Mouse (Mus musculus): ENCODE results near the gene Akr1c12. TPM values are rescaled to one million over a fixed set of nuclear protein-coding genes. Genes with fewer than 3 reads are reported as not detected.

Gene Akr1c12
- polyA plus RNA-seq (2014; fragmentation: Illumina TruSeq; extraction: RNeasy Lipid Tissue Mini Kit (QIAGEN cat#74804); ENCODE audit: insufficient read depth, low read depth, low replicate concordance), result 1.1 TPM

GRCm38 (mm10) chr13:4279284-4279683 is at the start of gene Akr1c12:
Gene Akr1c12, minus strand, starts transcription at chr13:4279433.

GRCm38 (mm10) chr13:4228441-4228840 is 50.8 kb downstream of the Akr1c12 start, which contains the start of gene Akr1c19:
Gene Akr1c19, plus strand, starts transcription at chr13:4228700.

Other genes starting within 250 kb of the Akr1c12 start
- gene Akr1c14, start 230.4 kb downstream of the Akr1c12 start, polyA plus RNA-seq (2014; fragmentation: Illumina TruSeq; extraction: RNeasy Lipid Tissue Mini Kit (QIAGEN cat#74804); ENCODE audit: insufficient read depth, low read depth, low replicate concordance), result 52.3 TPM
- 0.46 TPM for gene Akr1c18, start 128.8 kb downstream of the Akr1c12 start, polyA plus RNA-seq (2014; fragmentation: Illumina TruSeq; extraction: RNeasy Lipid Tissue Mini Kit (QIAGEN cat#74804); ENCODE audit: insufficient read depth, low read depth, low replicate concordance)
- gene Akr1c13, start 88.3 kb downstream of the Akr1c12 start, polyA plus RNA-seq (2014; fragmentation: Illumina TruSeq; extraction: RNeasy Lipid Tissue Mini Kit (QIAGEN cat#74804); ENCODE audit: insufficient read depth, low read depth, low replicate concordance), result 12.5 TPM
- 3.6 TPM for gene Akr1c19, start 50.7 kb downstream of the Akr1c12 start, polyA plus RNA-seq (2014; fragmentation: Illumina TruSeq; extraction: RNeasy Lipid Tissue Mini Kit (QIAGEN cat#74804); ENCODE audit: insufficient read depth, low read depth, low replicate concordance)
- gene Akr1c6, start 154.9 kb upstream of the Akr1c12 start, polyA plus RNA-seq (2014; fragmentation: Illumina TruSeq; extraction: RNeasy Lipid Tissue Mini Kit (QIAGEN cat#74804); ENCODE audit: insufficient read depth, low read depth, low replicate concordance), result not detected
- gene Akr1c20, start 243.9 kb upstream of the Akr1c12 start, polyA plus RNA-seq (2014; fragmentation: Illumina TruSeq; extraction: RNeasy Lipid Tissue Mini Kit (QIAGEN cat#74804); ENCODE audit: insufficient read depth, low read depth, low replicate concordance), result not detected